Mouse (Mus musculus) adrenal gland, postnatal 25 days (tissue): Measurements from ENCODE around the gene Tpm4. TPM values are rescaled to one million over a fixed set of nuclear protein-coding genes. Genes with fewer than 3 reads are reported as not detected.
"Not testable (repeated sequence)": the region's sequence is repeated elsewhere in the genome, so short reads cannot be mapped to it uniquely, and the experiment has no call there.

ENCODE experiments used
- DNase-seq: peaks from one replicate; pipeline ENCODE4 v3.0.0; 2021; ENCODE audit warnings: mixed read lengths
- long read RNA-seq: library from polyadenylated mRNA; stranded (forward); transcript quantifications from one replicate; pipeline ENCODE4 v2.0.0, GENCODE M21; 2021
- total RNA-seq: library from RNA; stranded (reverse); gene quantifications from 2 replicates; pipeline ENCODE4 v1.2.3, GENCODE M21; 2021

The Tpm4 gene
- 219 and 260 TPM in 2 replicates for total RNA-seq
- long read RNA-seq, transcript Tpm4-201 (8 exons, 2,128 nt): major isoform, 307 of 345 reads
- long read RNA-seq, partial matches to known transcripts: 23 of 345 reads
- long read RNA-seq, other reads (novel, unspliced or antisense): 15 of 345 reads

- peak; percentile 81 for DNase-seq
Measured at GRCm38 (mm10) chr8:72134756-72135445, at the start of gene Tpm4. TSS of gene Tpm4 (plus strand) at chr8:72134975.

GRCm38 (mm10) chr8:72087611-72088010, 47.2 kb upstream of the Tpm4 start:
- not testable (repeated sequence) for DNase-seq

DNA sequence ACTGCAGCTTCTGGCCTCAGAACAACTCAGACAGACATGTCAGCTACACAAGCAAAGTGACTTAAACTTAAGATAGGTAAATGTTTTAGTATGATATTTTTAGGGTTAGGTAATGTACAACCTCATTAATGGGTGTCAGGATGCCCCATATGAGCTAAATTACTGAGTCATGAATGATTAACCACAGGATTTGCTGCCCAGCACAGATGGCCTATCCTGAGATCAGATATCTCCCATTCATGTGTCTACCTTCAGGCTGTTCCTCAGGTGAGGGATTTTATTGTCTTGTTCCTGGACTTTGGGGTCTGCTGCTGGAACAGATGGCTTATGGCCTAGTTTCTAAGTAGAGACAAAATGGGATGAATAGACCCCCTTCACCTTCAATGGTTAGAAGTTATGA, 38.1 kb upstream of the Tpm4 start:
- DNase-seq: not testable (repeated sequence)

- DNase-seq: peak; percentile 23
Measured at GRCm38 (mm10) chr8:72099377-72100103, 35.2 kb upstream of the Tpm4 start.

DNA sequence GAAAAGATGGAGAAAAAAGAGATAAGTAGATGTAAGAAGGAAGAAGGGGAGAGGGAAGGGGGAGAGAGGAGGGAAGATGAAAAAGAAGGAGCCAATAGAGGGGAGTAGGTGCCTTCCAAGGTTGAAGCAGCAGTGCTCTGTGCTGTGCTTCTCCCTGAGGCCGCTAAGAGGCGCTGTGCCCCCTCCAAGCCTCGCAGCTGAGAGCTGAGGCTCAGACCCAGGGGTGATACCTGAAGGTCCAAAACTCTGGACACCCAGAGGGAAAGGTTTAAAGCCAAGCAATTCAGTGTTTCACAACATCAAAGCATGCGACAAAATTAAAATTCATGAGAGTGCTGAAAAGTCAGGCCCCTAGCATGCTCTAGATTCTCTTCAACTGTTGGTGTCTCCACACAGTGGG, 29.6 kb upstream of the Tpm4 start:
- peak; percentile 9 for DNase-seq

DNA sequence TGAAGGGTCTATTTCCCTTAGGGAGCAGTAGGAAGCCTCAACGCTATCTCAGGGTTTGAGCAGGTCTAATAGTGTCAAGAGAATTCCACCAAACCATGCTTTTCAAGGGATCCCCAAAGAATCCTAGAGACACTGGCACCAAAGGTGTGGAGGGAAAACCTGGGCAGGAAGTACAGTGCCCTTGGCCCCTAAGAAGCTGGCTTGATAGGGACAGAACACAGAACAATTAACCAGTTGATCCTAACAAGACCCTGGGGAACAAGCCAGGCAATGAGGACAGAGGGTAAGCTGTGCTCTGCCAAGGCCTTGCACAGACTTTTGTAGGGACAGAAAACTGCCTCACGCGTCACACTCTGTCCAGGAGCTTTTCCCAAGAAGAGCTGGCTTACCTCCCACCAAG, 28.0 kb upstream of the Tpm4 start, which contains the start of gene Olfr374:
Gene Olfr374, plus strand, starts transcription at position 301 of the 400 bp plus-strand sequence.
- no peak for DNase-seq

- no peak for DNase-seq
Measured at GRCm38 (mm10) chr8:72110876-72111275, 23.9 kb upstream of the Tpm4 start.

- no peak for DNase-seq
Measured at GRCm38 (mm10) chr8:72112486-72112885, 22.3 kb upstream of the Tpm4 start.

- DNase-seq: no peak
Measured at GRCm38 (mm10) chr8:72115202-72115601, 19.6 kb upstream of the Tpm4 start.

DNA sequence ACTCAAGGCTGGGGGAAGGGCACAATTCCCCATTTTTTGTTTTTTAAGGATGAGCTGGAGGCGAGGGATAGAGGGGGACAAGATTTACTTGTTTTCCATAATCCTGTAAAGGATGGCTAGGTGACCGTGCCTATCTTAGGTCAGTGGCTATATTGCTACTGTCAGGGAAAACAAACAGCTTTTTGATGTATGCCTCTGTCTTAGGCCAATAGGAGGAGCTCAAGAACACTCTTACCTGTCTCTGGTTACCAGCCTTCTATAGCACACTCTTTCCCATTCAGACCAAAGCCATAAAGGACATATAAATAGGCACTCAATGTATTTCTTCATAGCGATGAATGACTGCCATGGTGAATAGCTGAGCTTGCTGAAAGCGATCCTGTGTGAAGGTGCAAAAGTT, 16.2 kb upstream of the Tpm4 start:
- no peak for DNase-seq

DNA sequence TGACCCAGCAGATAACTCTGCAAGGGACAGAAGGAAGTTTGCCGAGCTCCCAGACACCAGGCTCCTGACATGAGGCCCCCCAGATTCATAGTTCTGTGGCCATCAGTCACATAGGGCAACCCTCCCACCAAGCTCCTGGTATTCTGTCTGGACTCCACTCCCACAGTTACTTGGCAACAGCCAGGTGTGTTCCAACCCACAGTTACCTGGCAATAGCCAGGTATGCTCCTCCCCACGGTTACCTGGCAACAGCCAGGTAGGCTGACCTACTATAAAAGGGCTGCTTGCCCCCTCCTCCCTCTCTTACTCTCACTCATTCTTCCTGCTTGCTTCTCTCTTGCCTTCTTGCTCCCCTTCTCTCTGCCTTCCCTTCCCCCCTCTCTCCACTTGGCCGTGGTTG, 13.3 kb upstream of the Tpm4 start:
- DNase-seq: not testable (repeated sequence)

- no peak for DNase-seq
Measured at GRCm38 (mm10) chr8:72121997-72122396, 12.8 kb upstream of the Tpm4 start.

DNA sequence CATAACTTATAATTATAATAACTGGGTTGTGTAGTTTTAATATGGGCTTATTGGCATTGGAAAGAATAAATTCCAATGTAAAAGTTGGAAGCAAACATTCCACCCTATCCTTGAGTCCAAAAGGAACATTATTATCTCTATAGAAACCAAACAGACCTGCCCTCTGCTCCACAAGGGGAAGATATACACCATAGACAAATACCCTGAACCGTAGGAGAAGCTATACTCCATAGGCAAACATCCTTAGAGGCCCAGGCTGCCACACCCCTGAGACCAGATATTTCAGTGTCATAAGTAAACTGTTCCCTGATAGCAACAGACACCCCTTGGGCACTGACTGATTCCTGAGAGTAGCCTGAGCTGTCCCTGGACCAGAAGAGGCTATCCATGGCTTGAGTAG, 6.9 kb upstream of the Tpm4 start:
- no peak for DNase-seq

GRCm38 (mm10) chr8:72131251-72131650, 3.5 kb upstream of the Tpm4 start:
- peak; percentile 48 for DNase-seq

- no peak for DNase-seq
Measured at GRCm38 (mm10) chr8:72131901-72132300, 2.9 kb upstream of the Tpm4 start.

DNA sequence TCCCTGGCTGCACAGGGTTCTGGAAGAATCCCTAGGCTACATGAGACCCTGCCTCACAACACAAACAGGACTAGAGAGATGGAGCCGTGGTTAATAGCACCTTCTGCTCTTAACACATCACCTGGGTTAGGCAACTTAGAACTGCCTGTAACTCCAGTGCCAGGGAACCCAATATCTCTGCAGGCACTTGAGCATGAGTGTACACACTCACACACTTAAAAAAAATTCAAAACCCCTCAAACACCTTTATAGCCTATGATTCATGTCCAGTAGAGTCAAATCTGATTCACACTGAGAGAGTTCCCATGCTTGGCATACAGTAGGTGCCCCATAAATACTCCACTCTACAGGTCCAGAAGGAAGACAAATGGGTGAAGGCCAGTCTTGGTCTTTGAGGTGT, 2.4 kb upstream of the Tpm4 start:
- no peak for DNase-seq

- DNase-seq: peak; percentile 70
Measured at GRCm38 (mm10) chr8:72132891-72133290, 1.9 kb upstream of the Tpm4 start.

DNA sequence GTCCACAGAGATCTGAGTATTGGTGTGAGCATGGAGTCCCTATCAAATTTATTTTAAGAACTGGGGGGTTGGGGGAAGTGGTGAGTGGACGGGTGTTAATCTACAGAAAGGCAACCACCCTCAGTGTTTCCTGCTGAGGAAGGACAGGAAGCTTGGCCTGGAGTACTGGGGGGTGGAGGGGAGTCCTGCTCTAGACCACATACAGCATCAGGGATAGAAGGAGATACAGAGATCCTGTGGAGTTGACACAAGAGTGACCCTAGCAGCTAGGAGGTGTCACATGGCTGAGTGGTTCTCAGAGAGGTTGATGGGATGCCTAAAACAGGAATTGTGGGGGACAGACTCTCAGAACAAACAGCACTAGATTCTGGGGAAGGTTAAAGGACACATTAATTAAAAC, 1.3 kb upstream of the Tpm4 start:
- DNase-seq: no peak

- DNase-seq: peak; percentile 51
Measured at GRCm38 (mm10) chr8:72135446-72136301, 899 bp downstream of the Tpm4 start.

DNA sequence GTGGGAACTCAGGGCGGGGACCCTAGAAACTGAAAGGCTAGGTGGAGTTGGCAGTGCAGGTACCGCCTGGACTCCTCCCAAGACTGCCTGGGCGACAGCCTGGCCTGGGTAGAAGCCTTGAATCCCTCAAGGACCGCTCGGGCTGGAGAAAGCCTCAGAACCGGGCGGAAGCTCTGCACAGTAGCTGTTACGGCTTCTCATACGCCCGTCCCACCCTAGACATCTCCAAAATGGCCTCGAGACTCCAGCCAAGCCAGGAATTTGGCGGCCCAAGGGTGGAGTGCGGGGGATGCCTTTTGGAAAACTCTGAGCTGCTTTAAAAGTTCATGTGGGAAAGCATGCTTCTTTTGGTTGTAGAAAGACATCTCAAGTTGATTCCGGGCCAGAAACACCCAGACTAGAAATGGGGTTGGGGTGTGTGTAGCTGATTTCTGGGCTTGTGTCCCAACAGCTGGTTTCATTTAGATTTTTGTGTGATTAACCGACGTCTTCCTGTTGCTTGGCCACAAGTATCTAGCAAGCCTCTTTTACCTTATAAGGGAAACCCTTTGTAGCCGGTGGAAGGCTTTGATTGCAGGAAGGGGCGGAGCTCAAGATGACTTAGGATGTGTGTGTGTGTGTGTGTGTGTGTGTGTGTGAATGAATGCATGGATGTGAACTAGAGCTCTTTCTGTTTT, 1.7 kb downstream of the Tpm4 start:
- peak; percentile 43 for DNase-seq

DNA sequence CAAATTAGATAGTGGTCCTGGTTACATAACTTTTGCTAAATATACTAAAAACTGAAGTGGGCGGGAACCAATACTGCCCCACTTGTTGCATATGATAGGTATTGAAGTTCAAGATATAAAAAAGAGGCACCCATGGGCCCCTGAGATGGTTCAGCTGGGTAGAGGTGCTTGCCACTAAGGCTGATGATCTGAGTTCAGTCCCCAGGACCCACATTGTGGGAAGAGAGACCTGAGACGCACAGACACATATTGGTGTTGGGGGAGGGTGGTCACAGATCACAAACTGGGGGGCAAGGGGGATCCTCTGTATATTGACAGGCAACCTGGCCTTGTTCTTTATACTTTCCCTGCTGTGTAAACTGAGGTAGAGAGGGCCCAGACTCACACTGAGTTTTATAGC, 2.7 kb downstream of the Tpm4 start:
- DNase-seq: no peak

DNA sequence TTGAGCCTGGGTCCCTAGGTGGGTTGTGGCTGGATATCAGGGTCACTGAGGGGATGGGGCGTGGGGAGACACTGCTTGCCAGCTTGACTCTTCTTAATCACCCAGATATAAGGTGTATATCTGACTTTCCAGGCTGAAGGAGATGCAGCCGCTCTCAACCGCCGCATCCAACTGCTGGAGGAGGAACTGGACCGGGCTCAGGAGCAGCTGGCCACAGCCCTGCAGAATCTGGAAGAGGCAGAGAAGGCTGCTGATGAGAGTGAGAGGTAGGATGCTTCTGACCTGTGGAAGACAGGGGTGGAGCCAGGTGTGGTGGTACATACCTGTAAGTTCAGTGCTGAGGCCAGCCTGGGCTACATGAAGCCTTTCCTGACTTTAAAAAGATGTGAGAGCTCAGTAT, 3.7 kb downstream of the Tpm4 start:
- DNase-seq: no peak
